Comparison of ENCODE assay signal across 17 mouse cellular contexts in the genomic region with DNA sequence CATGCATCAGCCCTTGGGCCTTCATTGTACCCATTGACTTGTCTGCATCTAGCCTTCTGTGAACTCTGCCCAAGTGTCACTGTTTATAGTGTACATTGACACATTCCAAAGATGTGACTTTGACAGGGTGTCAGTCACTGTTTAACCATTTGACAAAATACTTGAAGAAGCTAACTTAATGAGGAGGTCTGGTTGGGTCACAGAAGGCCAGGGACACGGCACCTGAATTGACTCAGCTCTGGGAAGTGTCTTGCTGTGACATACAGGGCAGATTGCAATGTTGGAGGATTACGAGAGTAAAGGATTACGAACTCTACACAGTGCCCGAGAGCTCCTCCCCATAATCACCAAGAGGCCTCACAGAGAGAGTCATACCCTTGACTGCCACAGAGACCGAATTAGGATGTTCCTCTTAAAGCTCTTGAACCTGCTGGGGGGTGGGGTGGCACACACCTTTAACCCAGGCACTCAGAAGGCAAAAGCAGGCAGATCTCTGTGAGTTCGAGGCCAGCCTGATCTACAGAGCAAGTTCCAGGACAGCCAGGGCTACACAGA. TPM values are rescaled to one million over a fixed set of nuclear protein-coding genes. Genes with fewer than 3 reads are reported as not detected.
DNase-seq lines count a peak whose midpoint lies in the region; ATAC-seq and TF ChIP-seq lines count a peak whose summit lies in the region.
"Had no signal": no experiment of that assay in that cellular context is flagged by ENCODE, and none has a peak within 500 bp of the region (broad histone marks: within the 10 kb centered on the region; RNA-seq: fewer than 3 reads in every experiment).

No protein-coding gene starts in this region.

- no peak for TF ChIP-seq CTCF in kidney, postnatal 0 days (IDR thresholded peaks at IDR 0.05; ENCODE audit: low read depth)

- no peak overlapping the region for H3K4me2 ChIP-seq in kidney, postnatal 0 days (ENCODE audit: low read length)
- H3K4me2 ChIP-seq in liver, embryonic 12.5 days = peak overlapping the region; percentile 56
- H3K4me2 ChIP-seq: forebrain, embryonic 12.5 days; hindbrain, embryonic 12.5 days; midbrain, embryonic 11.5 days; neural tube, embryonic 15.5 days had no signal

- H3K9ac ChIP-seq in kidney, postnatal 0 days (ENCODE audit: low read depth, low read length) = no peak overlapping the region
- peak overlapping the region; percentile 52 for H3K9ac ChIP-seq in liver, embryonic 12.5 days
- H3K9ac ChIP-seq: forebrain, embryonic 12.5 days; hindbrain, embryonic 12.5 days; neural tube, embryonic 15.5 days had no signal

- peaks cover 34% of the 10 kb centered on the region for H3K4me1 ChIP-seq in heart, embryonic 10.5 days
- H3K4me1 ChIP-seq in kidney, postnatal 0 days (replicated peaks; ENCODE audit: insufficient read depth, low read length) = no peaks in the 10 kb centered on the region
- H3K4me1 ChIP-seq in liver, embryonic 12.5 days = peaks cover 59% of the 10 kb centered on the region
- H3K4me1 ChIP-seq: neural tube, embryonic 15.5 days had no signal

- H3K36me3 ChIP-seq in heart, embryonic 10.5 days = no peaks in the 10 kb centered on the region
- no peaks in the 10 kb centered on the region for H3K36me3 ChIP-seq in kidney, postnatal 0 days (ENCODE audit: insufficient read depth, low read length)
- no peaks in the 10 kb centered on the region for H3K36me3 ChIP-seq in liver, embryonic 12.5 days
- H3K36me3 ChIP-seq: forebrain, embryonic 12.5 days; hindbrain, embryonic 12.5 days had no signal

- no peaks in the 10 kb centered on the region for H3K9me3 ChIP-seq in heart, embryonic 10.5 days
- H3K9me3 ChIP-seq in kidney, postnatal 0 days (replicated peaks; ENCODE audit: low read length) = no peaks in the 10 kb centered on the region
- no peaks in the 10 kb centered on the region for H3K9me3 ChIP-seq in liver, embryonic 12.5 days (replicated peaks)
- H3K9me3 ChIP-seq: forebrain, embryonic 12.5 days; hindbrain, embryonic 12.5 days; neural tube, embryonic 15.5 days had no signal

- DNase-seq in heart, embryonic 10.5 days (ENCODE audit: low spot score) = no peak
- no peak for DNase-seq in heart, adult 9 months (ENCODE audit: low spot score in 2 of 2)
- no peak for DNase-seq in kidney, postnatal 0 days (ENCODE audit: low spot score)
- DNase-seq in kidney, postnatal 10 days = no peak
- DNase-seq in retina, postnatal 1 day = peak; percentile 26
- no peak for DNase-seq in cerebellum, postnatal 36 days
- no peak for DNase-seq in lung, adult 18-20 months
- DNase-seq: cerebellum, adult 9-10 months; gastrocnemius, postnatal 25 days; lung, postnatal 36 days; thymus, postnatal 25 days had no signal

- peak; percentile 44; the same call in 1 of the 2 replicates for ATAC-seq in kidney, postnatal 0 days (replicated peaks; ENCODE audit: low FRiP score, low read depth)
- no peak for ATAC-seq in liver, embryonic 12.5 days

- peak overlapping the region; percentile 81; the same call in 1 of the 2 replicates for H3K27ac ChIP-seq in heart, embryonic 10.5 days
- H3K27ac ChIP-seq in kidney, postnatal 0 days = no peak overlapping the region
- peak overlapping the region; percentile 92 for H3K27ac ChIP-seq in liver, embryonic 12.5 days
- H3K27ac ChIP-seq: forebrain, embryonic 12.5 days; hindbrain, embryonic 12.5 days; neural tube, embryonic 15.5 days had no signal

- no peaks in the 10 kb centered on the region for H3K27me3 ChIP-seq in heart, embryonic 10.5 days (ENCODE audit: insufficient read depth, poor library complexity, severe bottlenecking)
- H3K27me3 ChIP-seq in kidney, postnatal 0 days (ENCODE audit: insufficient read depth, low read length) = no peaks in the 10 kb centered on the region
- H3K27me3 ChIP-seq in liver, embryonic 12.5 days (replicated peaks) = no peaks in the 10 kb centered on the region
- H3K27me3 ChIP-seq: forebrain, embryonic 12.5 days; hindbrain, embryonic 12.5 days; neural tube, embryonic 15.5 days had no signal

- no peak overlapping the region for H3K4me3 ChIP-seq in heart, embryonic 10.5 days
- no peak overlapping the region for H3K4me3 ChIP-seq in kidney, postnatal 0 days (replicated peaks; ENCODE audit: low read depth, low read length)
- H3K4me3 ChIP-seq in liver, embryonic 12.5 days = no peak overlapping the region
- H3K4me3 ChIP-seq: forebrain, embryonic 12.5 days; hindbrain, embryonic 12.5 days; myocyte; neural tube, embryonic 15.5 days had no signal

- WGBS in heart, embryonic 10.5 days = 56% methylated on average over 6 of the region's 6 CpGs
- 76% methylated on average over 6 of the region's 6 CpGs for WGBS in kidney, postnatal 0 days
- WGBS in liver, embryonic 12.5 days (ENCODE audit: insufficient replicate concordance) = 47% methylated on average over 6 of the region's 6 CpGs

RNA-seq across cellular contexts. Expression of a gene that starts 44.4 kb away (rescaled TPM):
- 27.1 and 31.6 TPM in 2 replicates for polyA plus RNA-seq in heart, embryonic 10.5 days (2016; fragmentation: Nextera tagmentation; extraction: Ambion mirVana)
- polyA plus RNA-seq in kidney, postnatal 0 days (2015; fragmentation: Nextera tagmentation; extraction: Ambion mirVana) = 104 TPM in 2 replicates
- polyA plus RNA-seq in liver, embryonic 12.5 days (2016; fragmentation: Nextera tagmentation; extraction: Ambion mirVana) = 39.2 and 39.7 TPM in 2 replicates
- polyA plus RNA-seq: myocyte had no signal
